Mouse (Mus musculus): ENCODE data around the gene Mtfr1l. TPM values are rescaled to one million over a fixed set of nuclear protein-coding genes. Genes with fewer than 3 reads are reported as not detected.
A peak's percentile ranks its signal among the peaks of the same experiment; 100 is the strongest.
"Not testable (repeated sequence)": the region's sequence is repeated elsewhere in the genome, so short reads cannot be mapped to it uniquely, and the experiment has no call there.

Mtfr1l gene
- total RNA-seq, 2 experiments from 2014 or later, result 54.8 to 64.6 TPM

GRCm38 (mm10) chr4:134519281-134519680, 15.9 kb downstream of the Mtfr1l start:
- no peak for ATAC-seq (replicated peaks; ENCODE audit: poor library complexity, severe bottlenecking)

DNA sequence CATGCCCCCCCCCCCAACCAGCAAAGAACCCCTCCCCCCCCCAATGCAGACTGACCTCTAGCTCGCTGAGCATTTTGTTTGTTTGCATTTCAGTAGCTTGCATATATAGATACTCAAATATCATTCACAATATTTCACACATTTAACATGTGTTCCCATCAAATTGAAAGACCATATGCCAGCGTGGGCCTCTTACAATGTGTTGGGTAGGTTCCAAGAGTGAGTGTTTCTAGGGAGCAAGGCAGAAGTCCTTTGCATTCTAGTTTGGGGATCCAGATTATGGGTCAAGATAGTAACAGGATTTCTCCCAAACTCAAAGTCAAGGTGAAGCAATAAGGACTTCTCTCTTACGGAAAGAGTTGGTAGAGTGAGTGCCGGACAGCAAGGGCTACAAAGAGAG, 16.6 kb downstream of the Mtfr1l start:
- no peak for ATAC-seq (replicated peaks; ENCODE audit: poor library complexity, severe bottlenecking)

- no peak for ATAC-seq (replicated peaks; ENCODE audit: poor library complexity, severe bottlenecking)
These were observed 17.5 kb downstream of the Mtfr1l start for GRCm38 (mm10) chr4:134517719-134518118.

GRCm38 (mm10) chr4:134516981-134517380, 18.2 kb downstream of the Mtfr1l start:
- no peak for ATAC-seq (replicated peaks; ENCODE audit: poor library complexity, severe bottlenecking)

DNA sequence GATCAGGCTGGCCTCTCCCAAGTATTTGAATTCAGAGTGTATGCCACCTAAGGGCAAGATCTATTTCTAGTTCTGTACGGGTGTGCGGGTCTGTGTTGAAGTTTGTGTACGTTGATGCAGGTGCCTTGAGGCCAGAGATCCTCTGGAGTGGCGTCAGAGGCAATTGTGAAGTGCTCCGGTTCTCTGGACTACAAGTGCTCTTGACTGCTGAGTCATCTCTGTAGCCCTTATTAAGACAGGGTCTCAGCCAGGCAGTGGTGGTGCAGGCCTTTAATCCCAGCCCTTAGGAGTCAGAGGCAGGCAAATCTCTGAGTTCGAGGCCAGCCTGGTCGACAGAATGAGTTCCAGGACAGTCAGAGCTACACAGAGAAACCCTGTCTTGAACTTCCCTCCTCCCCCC, 19.6 kb downstream of the Mtfr1l start:
- ATAC-seq (replicated peaks; ENCODE audit: poor library complexity, severe bottlenecking), result no peak

DNA sequence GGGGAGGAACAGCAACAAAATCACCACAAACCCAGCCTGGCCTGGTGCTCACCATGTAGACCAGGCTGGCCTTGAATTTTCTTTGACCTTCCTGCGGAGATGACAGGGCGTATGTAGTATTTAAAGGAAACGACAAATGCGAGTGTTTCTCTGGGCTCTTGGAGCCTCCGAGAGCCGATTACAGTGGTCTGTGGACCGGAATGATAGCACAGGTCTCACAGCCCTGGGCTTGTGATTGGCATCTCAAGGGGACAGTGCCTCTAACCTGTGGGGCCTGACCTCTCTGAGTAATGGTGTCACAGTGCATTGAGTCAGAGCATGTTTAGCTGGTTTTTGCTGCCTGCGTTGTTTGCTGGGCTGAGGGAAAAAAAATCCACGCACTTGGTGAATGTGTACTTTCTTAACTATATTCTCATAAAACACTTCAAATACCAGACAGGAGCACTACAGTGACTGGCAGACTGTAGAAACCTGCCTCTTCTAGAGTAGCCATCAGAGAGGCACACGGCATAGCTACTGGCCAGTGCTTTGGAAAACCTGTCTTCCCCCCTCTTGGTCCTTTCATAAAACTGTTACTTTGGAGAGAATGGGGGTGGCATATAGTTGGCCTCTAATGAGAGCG, 20.8 kb downstream of the Mtfr1l start:
- ATAC-seq (replicated peaks; ENCODE audit: poor library complexity, severe bottlenecking), result no peak

- ATAC-seq (replicated peaks; ENCODE audit: poor library complexity, severe bottlenecking), result peak; percentile 64
These were observed 22.4 kb downstream of the Mtfr1l start for GRCm38 (mm10) chr4:134512798-134513197.

DNA sequence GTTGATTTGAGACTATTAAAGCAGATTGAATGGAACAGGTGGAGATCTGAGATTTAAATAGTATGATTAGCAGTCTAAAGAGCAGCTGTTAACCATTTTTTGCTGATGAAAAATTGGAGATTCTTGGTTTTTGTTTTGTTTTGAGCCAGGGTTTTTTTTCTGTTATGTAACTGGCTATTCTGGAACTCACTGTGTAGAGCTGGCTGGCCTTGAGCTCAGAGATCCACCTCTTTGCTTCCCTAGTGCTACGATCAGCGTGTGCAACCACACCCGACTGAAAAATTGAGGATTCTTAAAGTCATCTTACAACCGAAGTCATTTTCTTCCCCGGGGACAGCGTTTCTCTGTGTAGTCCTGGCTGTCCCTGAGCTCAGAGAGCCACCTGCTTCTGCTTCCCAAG, 23.5 kb downstream of the Mtfr1l start:
- no peak for ATAC-seq (replicated peaks; ENCODE audit: poor library complexity, severe bottlenecking)

DNA sequence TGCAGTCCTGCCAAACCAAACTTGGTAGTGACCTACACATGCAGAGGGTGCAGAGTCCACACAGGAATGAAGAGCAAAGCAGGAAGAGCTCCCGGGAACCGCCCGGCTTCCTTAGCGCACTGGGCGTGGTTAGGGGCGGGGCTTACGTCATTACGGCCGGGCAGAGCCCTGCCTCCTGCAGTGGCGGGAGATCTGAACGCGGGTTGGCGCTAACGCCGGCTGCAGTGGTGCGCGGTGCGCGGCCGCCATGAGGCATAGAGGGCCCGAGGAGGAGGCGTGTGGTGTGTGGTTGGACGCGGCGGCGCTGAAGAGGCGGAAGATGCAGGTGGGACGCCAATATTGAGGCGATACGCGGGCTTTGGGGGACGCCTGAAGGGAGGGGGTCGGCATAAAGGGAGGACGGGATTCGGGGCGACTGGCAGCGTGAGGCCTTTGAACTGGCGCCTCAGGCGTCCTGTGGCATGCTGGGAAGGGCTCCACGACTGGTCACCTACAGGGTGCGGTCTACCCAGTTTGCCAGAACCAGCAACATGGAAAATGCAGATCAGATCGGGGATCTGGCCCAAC, 24.3 kb downstream of the Mtfr1l start, which contains the start of gene Aunip:
Gene Aunip, plus strand, starts transcription at position 155 of the 567 bp plus-strand sequence.
- peak; percentile 94 for ATAC-seq (replicated peaks; ENCODE audit: poor library complexity, severe bottlenecking)

GRCm38 (mm10) chr4:134510396-134510795, 24.8 kb downstream of the Mtfr1l start:
- no peak for ATAC-seq (replicated peaks; ENCODE audit: poor library complexity, severe bottlenecking)

- no peak for ATAC-seq (replicated peaks; ENCODE audit: poor library complexity, severe bottlenecking)
These were observed 28.5 kb downstream of the Mtfr1l start for GRCm38 (mm10) chr4:134506713-134507112.

DNA sequence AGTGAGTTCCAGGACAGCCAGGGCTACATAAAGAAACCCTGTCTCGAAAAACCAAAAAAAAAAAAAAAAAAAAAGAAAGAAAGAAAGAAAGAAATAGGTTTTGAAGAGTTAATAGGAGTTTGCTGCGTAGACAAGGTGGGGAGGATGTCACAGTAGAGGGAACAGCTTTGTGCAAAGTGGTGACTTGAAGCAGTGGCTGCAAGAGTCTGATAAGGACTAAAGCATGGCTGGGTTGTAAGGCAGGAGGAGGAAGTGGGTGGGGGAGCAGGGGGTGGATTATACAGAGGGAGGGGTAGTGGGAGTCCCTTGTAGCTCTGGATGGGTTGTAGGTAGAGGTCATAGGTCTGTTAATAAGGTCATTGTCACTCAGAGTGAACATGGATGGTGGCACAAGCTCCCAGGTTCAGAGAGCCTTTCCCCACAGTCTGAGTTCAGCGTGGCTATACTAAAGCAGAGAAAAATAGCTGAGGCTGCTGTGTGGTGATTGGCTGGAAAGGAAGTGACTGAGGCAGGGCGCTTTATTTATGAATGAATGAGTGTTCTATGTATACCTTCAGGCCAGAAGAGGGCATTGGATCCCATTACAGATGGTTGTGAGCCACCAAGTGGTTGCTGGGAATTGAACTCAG, 29.1 kb downstream of the Mtfr1l start:
- no peak; the same call in 1 of the 2 replicates for ATAC-seq (replicated peaks; ENCODE audit: poor library complexity, severe bottlenecking)

DNA sequence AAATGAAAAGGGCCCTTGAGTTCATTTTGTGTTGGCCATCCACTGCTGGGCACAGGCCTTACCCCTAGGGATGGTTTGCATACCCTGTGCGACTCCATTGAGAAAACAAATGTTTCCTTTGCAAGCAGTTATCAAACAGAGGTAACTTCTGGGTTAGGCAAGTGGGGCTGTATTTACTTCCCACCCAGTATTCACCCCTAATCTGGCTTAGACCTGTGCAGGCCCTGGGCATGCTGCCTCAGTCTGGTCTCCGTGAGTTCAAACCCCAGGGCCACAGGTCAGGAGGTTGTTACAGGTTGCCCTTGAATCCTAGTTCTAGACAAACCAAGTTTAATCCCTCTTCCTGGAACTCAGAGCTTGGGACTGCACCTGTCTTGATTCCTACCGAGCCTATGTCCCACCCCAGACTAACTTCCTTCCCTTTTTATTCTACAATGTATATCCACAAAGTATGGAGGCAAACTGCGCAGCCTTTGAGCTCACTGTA, 29.8 kb downstream of the Mtfr1l start:
- no peak for ATAC-seq (replicated peaks; ENCODE audit: poor library complexity, severe bottlenecking)

- ATAC-seq (replicated peaks; ENCODE audit: poor library complexity, severe bottlenecking), result no peak
These were observed 31.4 kb downstream of the Mtfr1l start for GRCm38 (mm10) chr4:134503686-134504357.

- no peak for ATAC-seq (replicated peaks; ENCODE audit: poor library complexity, severe bottlenecking)
These were observed 34.1 kb downstream of the Mtfr1l start for GRCm38 (mm10) chr4:134501095-134501494.

GRCm38 (mm10) chr4:134498983-134499382, 36.2 kb downstream of the Mtfr1l start:
- ATAC-seq (replicated peaks; ENCODE audit: poor library complexity, severe bottlenecking), result not testable (repeated sequence)

DNA sequence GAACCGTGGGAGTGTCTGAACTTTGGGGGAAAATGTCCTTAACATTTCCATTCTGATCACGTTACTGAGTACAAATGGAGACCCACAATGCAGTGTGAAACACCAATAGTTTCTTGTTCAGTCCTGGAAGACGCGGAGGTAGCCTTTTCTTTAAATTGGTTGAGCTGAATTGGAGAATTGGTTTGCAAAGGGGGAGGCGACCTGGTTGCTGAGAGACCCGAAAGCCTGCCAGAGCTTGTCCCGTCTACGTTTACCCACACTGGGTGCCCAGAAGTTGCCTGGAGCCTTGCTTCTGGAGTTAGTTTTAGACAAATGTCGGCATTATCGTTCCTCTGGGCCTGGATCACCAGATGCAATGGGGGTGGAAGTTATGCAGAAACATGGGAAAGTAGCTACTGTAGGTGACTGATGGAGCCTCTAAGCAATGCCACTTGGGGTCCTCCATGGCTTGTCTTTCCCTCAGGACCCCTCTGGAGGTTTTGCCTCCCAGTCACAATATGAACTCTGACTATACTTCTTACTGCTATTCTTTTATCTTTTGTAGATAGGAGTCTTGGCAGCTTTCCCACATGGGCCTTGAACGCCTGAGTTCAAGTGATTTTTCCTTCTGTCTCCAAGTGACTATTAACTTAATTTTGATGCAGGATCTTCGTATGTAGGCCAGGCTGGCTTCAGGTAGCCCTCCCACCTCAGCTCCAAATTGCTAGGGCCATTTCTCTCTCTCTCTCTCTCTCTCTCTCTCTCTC, 37.0 kb downstream of the Mtfr1l start:
- no peak for ATAC-seq (replicated peaks; ENCODE audit: poor library complexity, severe bottlenecking)

- ATAC-seq (replicated peaks; ENCODE audit: poor library complexity, severe bottlenecking), result no peak
These were observed 38.0 kb downstream of the Mtfr1l start for GRCm38 (mm10) chr4:134497223-134497622.

- ATAC-seq (replicated peaks; ENCODE audit: poor library complexity, severe bottlenecking), result peak; percentile 73
These were observed 38.5 kb downstream of the Mtfr1l start, which contains the start of gene Paqr7 for GRCm38 (mm10) chr4:134496595-134497210. TSS of gene Paqr7 (plus strand) at chr4:134496697.

- no peak for ATAC-seq (replicated peaks; ENCODE audit: poor library complexity, severe bottlenecking)
These were observed 39.7 kb downstream of the Mtfr1l start for GRCm38 (mm10) chr4:134495546-134495923.
